Mouse (Mus musculus) intestine, postnatal 0 days (tissue): ENCODE results near the gene Upk3b. TPM values are rescaled to one million over a fixed set of nuclear protein-coding genes. Genes with fewer than 3 reads are reported as not detected.

Experiments
- ATAC-seq: fragments of 200-750 bp; cut with Nextera tagmentation; 2 replicates; pipeline ENCODE4 v1.8.0; 2017; ENCODE audit warnings: mild to moderate bottlenecking, moderate TSS enrichment, moderate library complexity
- H3K27ac ChIP-seq: fragments of 300-500 bp; sonication (generic); 2 replicates; pipeline ENCODE4 v1.5.1; 2014; ENCODE audit warnings: mild to moderate bottlenecking, low read depth, low read length, moderate library complexity
- H3K27me3 ChIP-seq: fragments of 300-500 bp; sonication (generic); replicated peaks from 2 replicates; pipeline ENCODE4 v1.6.1; 2014; ENCODE audit warnings: low read length, mixed read lengths; ENCODE audit not compliant: control insufficient read depth, insufficient read depth
- H3K36me3 ChIP-seq: fragments of 300-500 bp; sonication (generic); 2 replicates; pipeline ENCODE4 v1.6.1; 2014; ENCODE audit warnings: mild to moderate bottlenecking, moderate library complexity; ENCODE audit not compliant: control insufficient read depth, insufficient read depth
- H3K4me1 ChIP-seq: fragments of 300-500 bp; sonication (generic); replicated peaks from 2 replicates; pipeline ENCODE4 v1.6.1; 2014; ENCODE audit warnings: antibody characterized with exemption, low read length, mixed read lengths; ENCODE audit not compliant: control insufficient read depth, insufficient read depth
- H3K4me2 ChIP-seq: fragments of 300-500 bp; sonication (generic); replicated peaks from 2 replicates; pipeline ENCODE4 v1.6.1; 2014; ENCODE audit warnings: low read depth, mild to moderate bottlenecking, moderate library complexity
- H3K4me3 ChIP-seq: fragments of 300-500 bp; sonication (generic); 2 replicates; pipeline ENCODE4 v1.5.1; 2014; ENCODE audit warnings: low read depth, low read length
- H3K9ac ChIP-seq: fragments of 300-500 bp; sonication (generic); 2 replicates; pipeline ENCODE4 v1.6.1; 2014; ENCODE audit warnings: mild to moderate bottlenecking, low read depth, low read length
- H3K9me3 ChIP-seq: fragments of 300-500 bp; sonication (generic); 2 replicates; pipeline ENCODE4 v1.6.1; 2016; ENCODE audit warnings: mixed run types; ENCODE audit not compliant: control insufficient read depth
- CTCF ChIP-seq: sonication (generic); IDR thresholded peaks from 2 replicates; pipeline ENCODE4 v1.5.1; 2016; ENCODE audit warnings: low read depth, mild to moderate bottlenecking, control low read depth, antibody characterized with exemption, moderate library complexity
- WGBS: fragments of 180-500 bp; shearing (Covaris S2); extraction: QIAGEN DNeasy Blood & Tissue Kit; methylation state at CpG from one replicate; pipeline ENCODE4 v1.1.7; 2014; 5-methylcytosine and 5-hydroxymethylcytosine counted together
- polyA plus RNA-seq: library from polyadenylated mRNA; unstranded; fragments of >200 nt; fragmentation: Nextera tagmentation; extraction: Ambion mirVana; gene quantifications from 2 replicates; pipeline ENCODE4 v1.2.1, GENCODE M21; 2015

Gene Upk3b
- 18.3 and 21.3 TPM in 2 replicates for polyA plus RNA-seq

DNA sequence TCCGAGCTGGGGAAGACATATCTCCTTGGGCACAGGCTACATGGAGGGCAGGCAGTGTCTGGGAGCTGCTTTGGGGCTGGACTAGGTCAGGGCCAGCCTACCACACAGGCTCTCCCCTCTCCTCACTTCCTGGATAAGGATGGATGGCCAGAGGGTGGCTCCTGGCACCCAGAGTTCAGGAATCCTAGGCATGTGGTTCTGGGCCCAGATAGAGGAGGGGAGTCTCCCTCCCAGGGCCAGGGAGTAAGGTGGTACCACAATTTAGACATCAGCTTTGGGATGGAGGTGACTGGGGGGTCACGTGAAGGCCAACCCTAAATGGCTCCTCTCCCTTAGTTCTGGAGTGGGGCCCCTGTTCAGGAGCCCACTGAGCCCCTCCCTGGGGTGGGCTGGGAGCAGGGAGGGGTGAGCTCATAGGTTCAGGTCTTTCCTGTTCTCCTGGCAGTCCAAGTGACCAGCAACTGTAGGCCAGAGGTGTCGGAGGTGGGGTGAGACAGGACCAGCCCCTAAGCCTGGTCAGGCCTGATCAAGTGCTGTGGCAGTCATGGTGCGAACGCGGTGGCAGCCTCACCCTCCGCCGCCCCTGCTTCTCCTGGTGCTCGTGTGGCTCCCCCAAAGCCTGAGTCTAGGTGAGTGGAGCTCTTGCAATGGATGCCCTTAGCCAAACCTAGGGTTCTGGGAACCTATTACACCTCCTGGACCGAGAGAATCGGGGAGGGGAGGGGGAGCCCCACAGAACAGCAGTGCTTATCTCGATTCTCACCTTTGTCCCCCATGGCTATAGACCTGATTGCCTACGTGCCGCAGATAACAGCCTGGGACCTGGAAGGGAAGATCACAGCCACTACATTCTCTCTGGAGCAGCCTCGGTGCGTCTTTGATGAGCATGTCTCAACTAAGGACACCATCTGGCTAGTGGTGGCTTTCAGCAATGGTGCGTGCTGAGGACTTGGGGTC lies at the start of gene Upk3b:
Gene Upk3b, plus strand, starts transcription at position 239 of the 957 bp plus-strand sequence.
- H3K9ac ChIP-seq = no peak within 1 kb of the TSS
- H3K9me3 ChIP-seq = no peaks in the 10 kb centered on the region
- TF ChIP-seq CTCF = no peak
- 40% methylated on average over 17 of the region's 17 CpGs for WGBS
- H3K27ac ChIP-seq = no peak within 1 kb of the TSS
- ATAC-seq = peak; percentile 67
- peak within 1 kb of the TSS; percentile 45 for H3K4me2 ChIP-seq
- H3K4me3 ChIP-seq = no peak within 1 kb of the TSS
- H3K36me3 ChIP-seq = no peaks in the 10 kb centered on the region
- no peaks in the 10 kb centered on the region for H3K27me3 ChIP-seq
- H3K4me1 ChIP-seq = 0 out of 2 replicates have a peak, but pooled peaks cover 8% of the 10 kb centered on the region

DNA sequence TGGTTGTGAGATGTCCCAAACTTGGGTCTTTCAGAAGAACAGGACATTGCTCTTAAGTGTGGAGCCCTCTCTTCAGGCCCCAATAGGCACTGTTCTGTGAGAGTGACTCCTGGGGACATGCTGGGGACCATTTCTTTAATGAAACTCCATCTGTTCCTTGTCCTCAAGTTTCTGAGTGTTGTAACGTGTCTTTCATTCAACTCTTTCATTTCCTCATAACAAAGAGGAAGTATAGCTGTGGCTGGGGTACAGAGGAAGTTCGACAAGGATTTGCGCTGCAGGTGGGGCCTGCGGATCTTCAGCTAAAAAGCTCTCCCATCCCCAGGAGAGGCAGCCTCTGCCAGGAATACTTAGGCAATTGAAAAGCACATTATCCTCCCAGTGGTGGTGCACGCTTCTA lies 47.7 kb upstream of the Upk3b start:
- no peaks in the 10 kb centered on the region for H3K27me3 ChIP-seq
- no peak for ATAC-seq
- WGBS = 66% methylated on average over 5 of the region's 5 CpGs

DNA sequence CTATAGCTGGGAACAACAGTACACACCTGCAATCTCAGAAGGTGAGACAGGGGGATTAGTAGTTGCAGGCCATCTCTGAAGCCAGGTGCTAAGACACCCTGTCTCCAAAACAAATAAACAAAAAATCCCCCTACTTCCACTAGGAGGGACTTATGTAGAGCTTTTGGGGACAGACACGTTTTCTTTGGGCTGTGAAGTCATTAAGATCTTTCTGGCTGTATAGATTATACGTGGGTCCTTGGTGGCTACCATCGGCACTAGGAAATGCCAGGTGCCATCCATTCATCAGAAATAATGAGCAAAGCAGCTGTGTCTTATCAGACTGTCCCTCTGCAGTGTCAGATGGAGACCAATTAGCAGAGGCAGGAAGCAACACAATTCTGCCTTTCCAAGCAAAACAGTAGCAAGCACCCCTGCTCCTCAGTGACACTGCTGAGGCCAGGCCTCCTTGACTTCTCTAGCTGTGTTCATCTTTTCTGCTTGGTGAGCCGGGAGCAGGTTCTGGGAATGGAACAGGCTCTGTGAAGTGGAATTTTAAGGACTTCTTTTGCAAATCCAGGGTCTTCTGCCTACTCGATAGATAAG lies 44.8 kb upstream of the Upk3b start:
- Histone ChIP-seq H3K27me3 (no peaks in the 10 kb centered on the region), H3K9me3 (no peaks in the 10 kb centered on the region), H3K4me3 (no peak overlapping the region), H3K36me3 (peaks cover 14% of the 10 kb centered on the region; the same call in 1 of the 2 replicates), H3K4me2 (no peak overlapping the region), H3K9ac (no peak overlapping the region), H3K27ac (no peak overlapping the region), H3K4me1 (no peaks in the 10 kb centered on the region; the same call in 1 of the 2 replicates)
- WGBS = 58% methylated on average over 5 of the region's 5 CpGs
- no peak for ATAC-seq
- no peak for TF ChIP-seq CTCF

More for the DNA sequence above, 47.7 kb upstream of the Upk3b start:
- H3K4me2 ChIP-seq = no peak overlapping the region
- no peak overlapping the region for H3K9ac ChIP-seq
- H3K4me1 ChIP-seq = no peaks in the 10 kb centered on the region; the same call in 1 of the 2 replicates
- no peak overlapping the region for H3K27ac ChIP-seq
- no peaks in the 10 kb centered on the region for H3K36me3 ChIP-seq
- no peak for TF ChIP-seq CTCF
- no peak overlapping the region for H3K4me3 ChIP-seq
- H3K9me3 ChIP-seq = no peaks in the 10 kb centered on the region

GRCm38 (mm10) chr5:135994335-135994724 lies 44.0 kb upstream of the Upk3b start:
- Histone ChIP-seq H3K36me3 (peaks cover 19% of the 10 kb centered on the region; the same call in 1 of the 2 replicates), H3K4me3 (peak overlapping the region; percentile 70), H3K9me3 (no peaks in the 10 kb centered on the region), H3K9ac (no peak overlapping the region), H3K4me2 (no peak overlapping the region; the same call in 1 of the 2 replicates), H3K27ac (no peak overlapping the region), H3K27me3 (no peaks in the 10 kb centered on the region), H3K4me1 (no peaks in the 10 kb centered on the region; the same call in 1 of the 2 replicates)
- 65% methylated on average over 8 of the region's 8 CpGs for WGBS
- 0 out of 2 replicates have a peak, but pooled peaks have one; percentile 6 for ATAC-seq
- no peak for TF ChIP-seq CTCF

- Histone ChIP-seq H3K27ac (peak within 1 kb of the TSS; percentile 83), H3K36me3 (peaks cover 19% of the 10 kb centered on the region; the same call in 1 of the 2 replicates), H3K9me3 (no peaks in the 10 kb centered on the region), H3K9ac (peak within 1 kb of the TSS; percentile 90), H3K4me3 (peak within 1 kb of the TSS; percentile 70), H3K27me3 (no peaks in the 10 kb centered on the region), H3K4me2 (peak within 1 kb of the TSS; percentile 88), H3K4me1 (no peaks in the 10 kb centered on the region; the same call in 1 of the 2 replicates)
- peak; percentile 89 for ATAC-seq
- peak; percentile 51 for TF ChIP-seq CTCF
- 1% methylated on average over 47 of the region's 47 CpGs for WGBS
Observed at GRCm38 (mm10) chr5:135994725-135995687, 43.3 kb upstream of the Upk3b start, which contains the start of gene Dtx2. TSS of gene Dtx2 (plus strand) at chr5:135994800.
